25 mouse cellular contexts compared by ENCODE assay signal in genomic region chr6:134053566-134053965, GRCm38 (mm10). TPM values are rescaled to one million over a fixed set of nuclear protein-coding genes. Genes with fewer than 3 reads are reported as not detected.
DNase-seq lines count a peak whose midpoint lies in the region; ATAC-seq and TF ChIP-seq lines count a peak whose summit lies in the region.
"Had no signal": no experiment of that assay in that cellular context is flagged by ENCODE, and none has a peak within 500 bp of the region (broad histone marks: within the 10 kb centered on the region; RNA-seq: fewer than 3 reads in every experiment).

No protein-coding gene starts in this region.

- H3K9me3 ChIP-seq in heart, embryonic 13.5 days = no peaks in the 10 kb centered on the region
- H3K9me3 ChIP-seq in kidney, embryonic 15.5 days (replicated peaks) = no peaks in the 10 kb centered on the region
- H3K9me3 ChIP-seq: embryonic facial prominence, embryonic 13.5 days; forebrain, embryonic 12.5 days; liver, embryonic 13.5 days had no signal

- H3K4me1 ChIP-seq in heart, embryonic 13.5 days = peaks cover 80% of the 10 kb centered on the region
- H3K4me1 ChIP-seq in kidney, adult 2 months (ENCODE audit: control insufficient read depth, insufficient read depth, low read length) = peaks cover 5% of the 10 kb centered on the region
- H3K4me1 ChIP-seq in kidney, embryonic 15.5 days = peaks cover 30% of the 10 kb centered on the region

- no peak overlapping the region for H3K4me3 ChIP-seq in heart, embryonic 13.5 days
- no peak overlapping the region for H3K4me3 ChIP-seq in kidney, adult 2 months (ENCODE audit: insufficient read depth, low read depth, low read length)
- no peak overlapping the region for H3K4me3 ChIP-seq in kidney, embryonic 15.5 days (replicated peaks)
- H3K4me3 ChIP-seq: embryonic facial prominence, embryonic 13.5 days; erythroblast, embryonic 14.5 days; forebrain, embryonic 12.5 days; left cerebral cortex, adult 2 months; liver, embryonic 13.5 days had no signal

- peak; percentile 45 to 60 for DNase-seq in cerebellum, postnatal 10 days
- DNase-seq in cerebellum, adult 9-10 months = no peak
- DNase-seq in heart, postnatal 14 days = no peak
- peak; percentile 64 for DNase-seq in kidney, adult 2 months
- DNase-seq in kidney, postnatal 36 days = peak; percentile 51 to 66
- DNase-seq in lung, postnatal 25 days (ENCODE audit: low spot score) = no peak
- DNase-seq: embryo, embryonic 11 days; gastrocnemius, postnatal 25 days; heart, postnatal 10 days; layer of hippocampus, adult 9-11 months; liver, embryonic 13.5 days; lung, adult 2 months; lung, postnatal 14 days; midbrain, embryonic 14.5 days; thymus, adult 2 months; thymus, postnatal 4 days had no signal

- intact Hi-C loops in heart, postnatal 14 days (cut with DNase I) = no loop called here

- H3K4me2 ChIP-seq in heart, embryonic 13.5 days = peak overlapping the region; percentile 5; the same call in 1 of the 2 replicates
- H3K4me2 ChIP-seq in kidney, embryonic 15.5 days = no peak overlapping the region
- H3K4me2 ChIP-seq: embryonic facial prominence, embryonic 13.5 days; forebrain, embryonic 12.5 days; hindbrain, embryonic 14.5 days; liver, embryonic 13.5 days had no signal

- H3K27me3 ChIP-seq in heart, embryonic 13.5 days (replicated peaks) = no peaks in the 10 kb centered on the region
- no peaks in the 10 kb centered on the region for H3K27me3 ChIP-seq in kidney, adult 2 months (replicated peaks; ENCODE audit: control insufficient read depth, insufficient read depth, low read length)
- H3K27me3 ChIP-seq in kidney, embryonic 15.5 days = no peaks in the 10 kb centered on the region
- H3K27me3 ChIP-seq: embryonic facial prominence, embryonic 13.5 days; forebrain, embryonic 12.5 days; liver, embryonic 13.5 days; Patski had no signal

- ATAC-seq in heart, embryonic 13.5 days (ENCODE audit: extremely low read depth, insufficient number of reproducible peaks, low FRiP score, low TSS enrichment) = no peak
- ATAC-seq in kidney, embryonic 15.5 days (replicated peaks; ENCODE audit: low FRiP score) = no peak
- ATAC-seq: inflammation-experienced regulatory T-cells, adult 6 months; Patski had no signal

- H3K9ac ChIP-seq in heart, embryonic 13.5 days = peak overlapping the region; percentile 62
- no peak overlapping the region for H3K9ac ChIP-seq in kidney, embryonic 15.5 days
- H3K9ac ChIP-seq: embryonic facial prominence, embryonic 13.5 days; forebrain, embryonic 12.5 days; hindbrain, embryonic 14.5 days; liver, embryonic 13.5 days had no signal

- 0 out of 2 replicates have a peak, but pooled peaks cover 10% of the 10 kb centered on the region for H3K36me3 ChIP-seq in heart, embryonic 13.5 days
- H3K36me3 ChIP-seq in kidney, adult 2 months (ENCODE audit: control insufficient read depth, insufficient read depth, low read length) = no peaks in the 10 kb centered on the region
- H3K36me3 ChIP-seq in kidney, embryonic 15.5 days = no peaks in the 10 kb centered on the region
- H3K36me3 ChIP-seq: liver, embryonic 13.5 days had no signal

- 49% methylated on average over 7 of the region's 7 CpGs for WGBS in heart, embryonic 13.5 days
- WGBS in kidney, adult 2 months = 41% methylated on average over 7 of the region's 7 CpGs
- WGBS in kidney, embryonic 15.5 days = 74% methylated on average over 7 of the region's 7 CpGs

- H3K27ac ChIP-seq in heart, embryonic 13.5 days (replicated peaks) = peak overlapping the region; percentile 58
- peak overlapping the region; percentile 7; the same call in 1 of the 2 replicates for H3K27ac ChIP-seq in kidney, adult 2 months (ENCODE audit: insufficient read depth, low read depth, low read length)
- no peak overlapping the region for H3K27ac ChIP-seq in kidney, embryonic 15.5 days
- H3K27ac ChIP-seq: embryonic facial prominence, embryonic 13.5 days; forebrain, embryonic 12.5 days; hindbrain, embryonic 14.5 days; left cerebral cortex, adult 2 months; liver, embryonic 13.5 days had no signal

- TF ChIP-seq CTCF in kidney, adult 2 months (conservative IDR thresholded peaks at IDR 0.05; ENCODE audit: insufficient read depth, insufficient read length, low read depth, low read length) = no peak

- no peak for TF ChIP-seq POLR2A in kidney, adult 2 months (IDR thresholded peaks at IDR 0.05; ENCODE audit: low read depth, low read length)

RNA-seq across cellular contexts. Expression of gene Etv6, which starts 18.1 kb away (rescaled TPM):
- 12.5 and 12.8 TPM in 2 replicates for polyA plus RNA-seq in heart, embryonic 13.5 days (2015; fragmentation: Nextera tagmentation; extraction: Ambion mirVana)
- 10 to 100 TPM; 12.7 to 12.8 TPM for total RNA-seq in heart, postnatal 14 days (2021)
- 16.3 and 22.6 TPM in 2 replicates for polyA plus RNA-seq in kidney, adult 2 months (2012; rRNA removed)
- 11.4 and 13.0 TPM in 2 replicates for polyA plus RNA-seq in kidney, embryonic 15.5 days (2015; fragmentation: Nextera tagmentation; extraction: Ambion mirVana)

Comparison
In these comparisons a context has a peak if more than half of its experiments do, and no peak if none do; other contexts are left out.
1. DNase-seq: peak in cerebellum, postnatal 10 days (2 of 2), kidney, adult 2 months (single experiment) and kidney, postnatal 36 days (2 of 2); none in cerebellum, adult 9-10 months (single experiment), heart, postnatal 14 days (0 of 2) and lung, postnatal 25 days (single experiment).